Mouse (Mus musculus) urinary bladder, postnatal 4 days (tissue): ENCODE results near the gene Pgghg.

Experiments
- DNase-seq, 2 experiments: peaks; one replicate each; pipeline ENCODE4 v3.0.0; 2021 to 2022; ENCODE audit warnings: low spot score in 2 of 2

The Pgghg gene

GRCm38 (mm10) chr7:140990622-140991021 lies 49.4 kb downstream of the Pgghg start:
- DNase-seq: no peak

- no peak for DNase-seq
These were observed 50.0 kb downstream of the Pgghg start for GRCm38 (mm10) chr7:140991117-140991689.
